Mouse (Mus musculus): ENCODE data around the gene Meis2.
A peak's percentile ranks its signal among the peaks of the same experiment; 100 is the strongest.

The Meis2 gene

DNA sequence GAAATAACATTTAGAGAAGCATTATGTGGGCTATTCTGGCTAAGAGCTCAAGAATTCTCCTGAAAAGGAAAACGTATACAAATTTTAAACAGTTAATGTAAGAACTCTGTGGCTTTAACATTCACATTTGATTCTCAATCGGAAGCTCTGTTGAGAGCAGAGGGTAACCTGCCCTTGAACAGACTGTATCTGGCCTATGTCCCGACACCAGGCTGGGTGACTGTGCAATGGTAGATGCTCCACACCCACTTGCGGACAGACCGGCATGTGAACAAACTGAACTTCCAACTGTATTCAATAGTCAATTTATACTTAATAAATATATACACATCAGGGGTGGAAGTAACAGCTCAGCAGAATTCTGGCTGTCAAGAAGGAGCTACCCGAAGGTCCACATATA, 164.6 kb downstream of the Meis2 start:
- no peak for DNase-seq (ENCODE audit: low read depth, low spot score)

DNA sequence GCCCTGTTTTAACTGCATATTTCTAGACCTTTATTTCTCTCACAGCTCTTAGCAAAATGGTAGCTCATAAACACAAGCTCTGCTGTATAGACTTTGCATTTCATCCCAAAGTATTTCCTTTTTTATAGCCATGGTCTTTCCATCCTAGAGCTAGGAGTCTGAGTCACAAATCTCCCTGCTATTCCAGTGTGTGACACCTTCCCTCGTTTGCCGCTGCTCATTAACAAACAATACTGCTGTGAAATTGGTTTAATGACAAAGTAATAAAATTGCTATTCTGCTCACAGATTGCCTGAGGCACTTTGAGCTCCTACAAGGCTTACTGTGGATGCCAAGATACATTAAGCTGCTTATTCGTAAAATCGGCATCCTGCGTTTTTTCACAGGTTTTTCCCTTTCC, 168.1 kb downstream of the Meis2 start:
- DNase-seq (ENCODE audit: low read depth, low spot score) = no peak

DNA sequence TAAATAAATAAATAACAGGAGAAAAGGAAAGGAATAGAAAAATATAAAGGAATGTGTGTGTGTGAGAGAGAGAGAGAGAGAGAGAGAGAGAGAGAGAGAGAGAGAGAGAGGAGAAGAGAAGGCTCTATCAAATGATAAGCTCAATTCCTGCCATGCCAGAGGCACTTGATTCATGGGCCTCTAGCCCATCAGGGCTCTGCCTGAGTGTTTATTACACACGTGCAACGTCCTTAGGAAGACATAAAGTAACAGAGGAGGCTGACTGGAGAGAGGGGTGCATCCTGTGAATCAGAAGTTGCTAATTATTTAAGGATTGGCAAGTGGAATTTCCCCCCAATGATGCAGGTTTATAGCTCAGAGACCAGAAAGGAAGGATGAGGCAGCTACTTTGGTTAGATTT, 168.6 kb downstream of the Meis2 start:
- DNase-seq (ENCODE audit: low read depth, low spot score) = no peak

DNA sequence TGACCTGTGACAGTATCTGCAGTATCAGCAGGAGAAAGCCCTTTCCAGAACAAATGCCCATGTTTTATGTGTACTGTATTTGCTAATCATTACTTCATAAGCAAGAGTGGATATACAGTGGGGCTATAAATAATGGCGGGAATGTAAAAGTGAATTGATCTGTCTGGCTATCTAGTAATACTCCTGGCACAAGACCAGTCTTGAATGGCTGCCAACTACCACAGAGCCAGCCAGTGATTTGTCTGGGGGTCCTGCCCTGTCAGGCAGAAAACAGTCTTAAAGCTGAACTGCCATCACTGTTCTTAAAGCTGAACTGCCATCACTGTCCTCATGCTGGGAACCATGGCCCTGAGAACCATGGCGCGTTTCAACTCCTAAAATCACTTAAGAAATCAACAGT, 169.9 kb downstream of the Meis2 start:
- DNase-seq (ENCODE audit: low read depth, low spot score) = no peak

DNA sequence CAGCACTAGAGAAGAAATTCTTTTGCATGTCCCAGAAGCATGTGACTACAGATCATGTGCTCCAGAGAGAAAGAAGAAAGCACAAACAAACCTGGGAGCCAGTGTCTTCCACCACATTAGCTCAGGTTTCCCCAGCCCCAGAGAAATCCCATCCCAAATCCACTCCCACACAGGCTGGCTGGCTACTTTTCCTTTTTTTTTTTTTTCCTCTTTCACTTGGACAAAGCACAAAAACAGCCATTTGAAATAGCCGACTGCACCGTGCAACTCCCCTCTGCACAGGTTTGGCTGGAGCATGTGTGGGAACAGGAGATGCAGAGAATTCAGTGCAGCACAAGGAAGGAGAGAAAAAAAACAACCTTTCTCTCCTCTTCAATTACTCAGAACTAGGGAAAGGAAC, 170.4 kb downstream of the Meis2 start:
- DNase-seq (ENCODE audit: low read depth, low spot score) = no peak

DNA sequence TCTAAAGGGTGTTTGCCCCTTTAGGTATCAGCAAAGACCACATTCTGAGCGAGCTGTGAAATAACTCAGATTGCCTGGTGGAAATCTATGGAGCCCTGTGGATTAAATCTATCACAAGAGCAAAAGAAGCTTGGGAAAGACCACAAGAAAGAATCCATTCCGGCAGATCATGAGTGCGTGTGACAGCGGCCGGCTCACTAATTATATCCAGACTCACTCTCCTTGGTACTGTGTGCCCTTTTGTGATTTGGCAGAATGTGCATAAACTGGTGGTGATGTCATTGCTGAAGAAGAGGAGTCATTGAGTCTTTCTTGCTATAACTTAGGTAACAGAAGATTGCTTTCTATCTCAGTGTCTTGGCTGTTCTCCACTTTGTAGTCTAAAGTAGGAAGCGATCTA, 172.5 kb downstream of the Meis2 start:
- DNase-seq (ENCODE audit: low read depth, low spot score) = no peak

DNA sequence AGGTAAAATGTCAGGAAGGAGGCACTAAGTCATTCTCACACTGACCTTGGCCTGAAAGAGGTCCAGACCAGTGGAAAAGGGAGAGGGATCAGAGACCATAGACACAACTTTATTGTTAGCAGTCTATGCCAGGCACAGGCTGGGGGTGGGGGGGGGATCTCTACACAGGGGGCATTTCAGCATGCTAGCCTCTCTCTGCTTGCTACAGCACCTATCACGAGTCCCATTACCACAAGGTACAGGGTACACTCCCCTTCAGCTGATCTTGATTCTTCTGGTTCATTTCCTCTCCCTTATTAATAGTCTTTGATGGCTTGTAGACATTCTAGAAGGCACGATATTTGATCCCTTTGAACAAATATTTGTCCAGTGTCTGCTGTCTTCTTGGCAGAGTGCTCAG, 174.9 kb downstream of the Meis2 start:
- no peak for DNase-seq (ENCODE audit: low read depth, low spot score)

DNA sequence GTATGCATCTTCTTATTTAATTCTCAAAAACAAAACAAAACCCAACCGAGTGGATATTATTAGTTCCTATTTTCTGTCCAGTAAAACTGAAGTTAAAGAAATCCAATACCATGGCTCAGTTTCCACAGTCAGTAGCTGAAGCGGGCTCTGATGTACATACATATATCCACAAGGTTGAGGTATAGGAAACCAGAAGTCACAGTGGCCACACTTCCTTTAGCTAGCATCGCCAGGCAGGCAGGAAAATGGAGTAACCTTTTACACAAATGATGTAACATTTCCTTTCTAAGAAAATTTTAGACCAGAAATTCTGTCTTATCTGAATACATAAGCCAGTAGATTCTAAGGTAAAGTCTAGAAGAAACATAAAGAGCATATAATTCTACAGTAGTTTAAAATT, 175.6 kb downstream of the Meis2 start:
- DNase-seq (ENCODE audit: low read depth, low spot score) = no peak

DNA sequence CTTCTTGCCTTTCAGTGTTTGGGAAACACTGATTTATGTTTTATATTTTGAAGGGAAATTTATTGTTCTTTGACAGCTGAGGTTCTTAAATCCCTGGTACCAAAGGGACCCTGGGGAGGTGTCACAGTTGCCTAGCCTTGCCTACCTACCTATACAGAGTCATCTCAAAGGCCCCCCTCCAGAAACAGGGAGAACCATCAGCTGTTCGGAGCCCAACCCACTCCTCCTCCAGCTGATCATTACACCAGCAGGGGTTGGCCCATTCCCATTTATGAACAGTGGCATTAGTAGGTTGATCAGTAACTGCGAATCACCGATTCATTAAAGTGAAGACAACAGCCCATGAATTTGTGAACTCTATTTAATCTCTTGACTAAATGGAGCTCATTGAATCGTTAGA, 176.4 kb downstream of the Meis2 start:
- no peak for DNase-seq (ENCODE audit: low read depth, low spot score)

DNA sequence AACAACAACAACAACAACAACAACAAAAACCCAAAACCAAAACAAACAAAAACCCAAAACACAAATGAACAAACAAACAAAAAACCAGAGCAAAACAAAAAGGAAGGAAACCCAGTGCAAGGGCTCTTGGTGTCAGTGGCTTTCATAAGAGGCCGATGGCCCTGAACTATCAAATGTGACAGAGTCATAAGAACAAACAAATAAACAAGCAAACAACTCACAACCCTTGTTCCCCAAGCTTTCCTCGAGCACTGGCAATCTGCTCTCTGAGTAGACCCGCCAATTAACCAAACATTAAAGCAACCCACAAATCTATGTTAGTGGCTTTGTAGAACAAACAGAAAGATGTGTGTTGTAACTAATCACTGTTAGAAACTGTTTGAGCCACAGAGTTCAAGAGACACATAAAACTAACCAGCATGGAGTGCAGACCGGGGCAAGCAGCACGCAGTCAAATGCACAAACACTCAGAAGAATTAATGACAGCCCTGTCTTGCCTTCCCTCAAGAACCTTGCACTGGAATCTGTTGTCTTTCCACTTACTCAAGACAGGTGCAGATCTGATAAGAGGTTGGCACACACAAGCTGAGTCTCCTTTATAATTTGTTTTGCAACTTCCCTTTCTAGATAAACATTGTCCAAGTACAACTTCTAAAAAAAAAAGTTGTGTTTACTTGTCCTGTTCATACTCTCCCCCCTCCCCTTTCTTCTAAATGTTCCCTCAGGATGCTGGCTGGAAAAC, 177.1 kb downstream of the Meis2 start:
- no peak for DNase-seq (ENCODE audit: low read depth, low spot score)

DNA sequence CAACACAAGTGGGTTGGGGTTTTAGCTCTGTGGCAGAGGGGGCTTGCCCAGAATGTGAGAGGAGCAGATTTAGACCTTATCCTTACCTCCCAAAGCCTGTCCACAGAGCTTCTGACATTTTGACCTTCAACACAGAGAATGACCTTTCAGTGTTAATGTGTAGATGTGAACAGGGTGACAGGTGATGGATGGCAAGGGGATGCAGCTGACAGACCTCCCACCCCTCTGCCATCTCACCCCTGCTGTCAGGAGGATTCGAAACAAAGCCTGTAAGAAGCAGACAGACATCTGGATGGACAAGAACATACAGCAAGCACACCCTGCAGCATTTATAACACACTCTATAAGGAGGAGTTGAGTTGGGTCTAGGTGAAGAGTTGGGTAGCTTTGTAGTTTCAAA, 178.0 kb downstream of the Meis2 start:
- no peak for DNase-seq (ENCODE audit: low read depth, low spot score)

DNA sequence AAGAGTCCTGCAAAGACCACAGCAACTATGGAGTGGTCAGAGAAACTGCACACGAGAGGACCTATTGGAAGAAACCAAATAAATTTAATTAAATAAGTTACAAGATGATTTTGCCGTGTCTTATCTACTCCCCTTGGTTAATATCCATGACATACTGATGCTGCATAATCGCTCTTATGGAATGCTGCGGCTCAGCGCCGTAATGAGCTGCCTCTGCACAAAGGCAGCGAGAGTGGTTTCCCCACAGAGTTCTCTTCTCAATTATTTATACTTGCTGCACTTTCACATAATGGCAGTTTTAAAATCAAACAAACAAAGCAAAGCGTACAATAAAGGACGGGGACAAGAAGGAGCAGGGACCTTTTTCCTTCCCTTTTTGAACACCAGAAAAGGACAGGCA, 181.5 kb downstream of the Meis2 start:
- DNase-seq (ENCODE audit: low read depth, low spot score) = no peak

DNA sequence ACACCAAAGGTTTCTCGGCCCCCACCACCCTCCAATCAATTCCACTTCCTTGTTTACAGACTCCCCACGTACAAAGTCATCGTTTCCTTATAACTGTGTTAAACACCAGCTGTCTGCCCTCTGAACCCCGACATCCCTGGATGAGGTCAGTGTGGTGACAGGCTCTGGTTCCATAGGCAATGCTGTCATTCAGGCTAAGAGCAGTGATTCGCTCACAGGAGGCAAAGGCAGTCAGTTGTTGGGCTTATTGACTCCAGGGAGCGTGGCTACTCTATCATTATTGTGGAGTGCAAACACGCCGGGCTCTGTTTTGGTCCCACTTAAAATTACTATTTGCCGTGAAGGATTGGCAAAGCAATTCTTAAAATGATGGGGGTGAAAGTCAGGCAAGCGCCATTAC, 182.1 kb downstream of the Meis2 start:
- DNase-seq (ENCODE audit: low read depth, low spot score) = no peak

DNA sequence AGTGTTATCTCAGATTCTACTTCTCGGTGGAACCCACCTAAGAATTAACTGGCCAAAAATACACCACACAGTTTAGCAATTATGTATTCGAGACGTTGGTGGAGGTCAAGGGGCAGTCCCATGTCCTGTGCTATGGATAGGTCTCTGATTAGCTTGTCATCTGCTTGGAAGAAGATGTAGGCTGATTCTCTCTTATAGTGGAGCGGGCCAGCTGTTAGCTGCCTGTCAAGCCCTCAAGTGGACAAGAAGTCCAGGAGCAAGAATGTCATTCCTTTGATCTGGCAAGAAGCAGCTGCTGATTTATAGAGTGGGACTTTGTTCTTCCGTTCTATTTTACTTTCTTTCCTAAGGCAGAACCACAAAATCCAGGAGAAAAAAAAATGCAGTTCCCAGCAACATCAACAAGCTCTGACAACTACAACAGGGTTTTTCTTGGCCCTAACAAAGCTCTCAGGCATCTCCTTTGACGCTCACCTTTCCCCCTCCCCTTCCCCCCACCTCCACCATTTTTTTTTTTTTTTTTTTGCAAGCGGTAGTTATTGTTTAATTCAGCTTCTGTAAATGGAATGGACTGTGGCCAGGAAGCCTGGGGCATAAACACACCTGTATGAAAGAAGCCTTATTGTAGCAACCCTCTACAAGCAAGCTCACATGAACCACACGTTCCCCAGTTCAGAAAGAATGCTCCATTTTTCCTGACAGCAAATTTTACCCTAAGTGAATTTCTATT, 189.7 kb downstream of the Meis2 start:
- DNase-seq (ENCODE audit: low read depth, low spot score) = no peak

DNA sequence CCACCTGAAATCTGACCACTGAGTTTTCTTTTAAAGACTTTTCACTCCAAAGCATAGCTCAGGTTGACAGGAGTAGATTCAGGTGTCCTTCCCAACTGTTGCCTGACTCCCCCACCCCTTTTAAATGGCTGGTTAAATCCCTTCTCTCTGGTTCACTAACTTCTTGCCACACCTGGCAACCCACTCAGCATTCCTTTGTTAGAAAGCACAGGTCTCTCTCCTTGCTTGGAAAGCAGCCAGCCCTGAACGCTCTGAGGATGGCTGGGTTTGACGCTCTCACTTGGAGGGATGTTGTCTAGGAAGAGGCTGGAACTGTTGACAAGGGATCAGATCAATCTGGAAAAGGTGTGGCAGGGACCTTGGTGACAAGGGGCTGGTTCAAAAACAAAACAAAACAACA, 192.8 kb downstream of the Meis2 start:
- peak; percentile 79 for DNase-seq (ENCODE audit: low read depth, low spot score)

DNA sequence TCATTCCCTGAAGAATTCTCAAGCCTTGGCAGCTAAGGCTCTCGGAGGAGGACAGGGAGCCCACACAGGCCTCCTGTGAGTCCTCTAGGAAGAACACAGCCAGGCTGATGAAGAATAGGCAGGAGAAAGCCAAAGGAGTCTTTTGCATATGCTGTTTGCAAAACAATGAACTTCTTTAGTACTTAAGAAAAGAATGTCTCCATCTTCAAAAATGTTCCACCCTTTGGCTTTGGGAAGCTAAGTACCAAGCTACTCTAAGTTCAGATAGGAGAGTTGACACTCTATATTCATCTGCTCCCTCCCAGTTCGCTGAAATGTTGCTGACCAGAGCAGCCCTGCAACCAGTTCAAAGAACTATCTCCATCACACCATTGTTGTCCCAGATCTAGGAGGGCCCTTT, 195.7 kb downstream of the Meis2 start:
- DNase-seq (ENCODE audit: low read depth, low spot score) = peak; percentile 77

DNA sequence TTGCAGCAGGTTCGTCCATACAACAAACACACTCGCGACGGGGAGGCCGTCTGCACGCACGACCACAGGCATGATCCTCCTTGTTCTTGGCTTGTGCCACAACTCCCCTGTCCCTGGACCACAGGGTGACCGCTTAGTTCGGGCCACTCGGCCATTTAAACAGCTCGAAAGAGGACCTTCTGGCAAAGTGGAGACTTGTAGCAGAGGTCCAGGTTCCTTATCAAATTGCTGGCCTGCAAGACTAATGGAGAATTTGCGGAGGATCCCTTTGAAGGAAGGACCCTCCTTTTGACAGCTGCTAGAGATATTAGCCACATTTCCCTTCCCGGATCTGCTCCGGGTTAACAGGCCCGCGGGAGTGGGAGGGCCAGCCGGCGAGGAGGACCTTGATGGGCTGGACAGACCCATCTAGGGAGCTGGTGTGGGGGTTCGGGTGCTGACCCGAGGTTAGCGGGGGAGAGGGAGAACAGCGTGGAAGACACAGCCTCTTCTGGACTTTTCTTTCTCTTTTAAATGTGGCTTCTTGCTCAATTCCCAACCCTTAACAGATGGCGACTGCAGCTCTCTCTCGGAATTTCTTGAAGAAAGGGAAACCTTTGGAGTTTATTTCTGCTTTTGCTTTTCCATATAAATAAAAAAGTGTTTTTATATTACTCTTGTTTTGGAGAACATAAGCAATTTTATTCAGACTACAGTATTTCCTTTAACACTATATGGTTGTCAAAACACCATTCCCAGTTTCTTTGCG, 204.9 kb downstream of the Meis2 start:
- DNase-seq (ENCODE audit: low read depth, low spot score) = no peak

DNA sequence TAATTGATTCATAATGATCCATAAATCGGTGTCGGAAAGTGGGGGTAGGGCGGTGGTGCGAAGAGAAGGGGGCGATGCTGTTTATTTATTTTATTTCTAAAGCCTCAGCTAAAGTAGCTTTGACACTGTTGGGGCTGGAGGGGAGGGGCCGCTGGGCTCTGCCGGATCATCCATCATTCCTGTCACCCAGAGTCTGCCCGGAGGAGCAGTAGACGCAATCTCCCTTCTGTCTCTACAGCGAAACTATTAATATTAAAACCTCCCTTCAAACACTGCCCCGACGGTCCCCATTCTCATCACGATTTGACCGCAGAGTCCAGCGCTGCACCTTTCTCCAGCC, 205.5 kb downstream of the Meis2 start:
- no peak for DNase-seq (ENCODE audit: low read depth, low spot score)

DNA sequence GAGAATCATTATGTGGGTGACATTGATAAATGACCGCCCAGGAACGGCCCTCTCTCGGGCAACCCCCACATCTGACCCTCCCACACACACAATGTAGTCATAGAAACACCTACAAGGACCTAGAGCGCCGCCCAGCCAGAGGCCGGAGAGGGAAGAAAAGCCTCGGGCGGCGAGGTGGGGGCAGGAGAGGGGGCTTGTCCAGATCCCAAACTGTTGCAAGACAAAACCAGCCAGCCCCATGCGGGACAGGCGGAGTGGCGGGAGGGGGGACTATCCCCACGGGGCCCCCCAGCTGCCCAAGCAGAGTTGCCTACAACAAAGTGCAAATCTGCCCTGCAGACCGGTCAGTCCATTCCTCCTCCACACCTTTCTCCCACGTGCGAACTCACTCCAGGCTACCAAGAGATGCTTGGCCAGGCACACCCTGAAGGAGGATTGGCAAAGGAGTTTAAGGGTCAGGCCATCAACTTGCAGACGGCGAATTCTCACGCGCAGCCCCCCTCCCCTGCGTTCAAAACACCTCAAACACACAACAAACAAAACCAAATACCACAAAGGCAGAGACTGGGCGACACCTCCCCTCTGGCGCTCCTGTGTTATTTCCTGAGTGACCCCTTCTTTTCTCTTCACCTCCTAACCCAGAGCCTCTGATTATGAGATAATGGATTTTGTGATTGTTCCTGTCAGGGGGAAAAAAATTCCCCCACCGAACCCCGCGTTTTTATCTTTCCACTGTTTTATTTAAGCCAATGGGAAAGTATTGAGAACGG, 206.1 kb downstream of the Meis2 start:
- peak; percentile 45 for DNase-seq (ENCODE audit: low read depth, low spot score)

DNA sequence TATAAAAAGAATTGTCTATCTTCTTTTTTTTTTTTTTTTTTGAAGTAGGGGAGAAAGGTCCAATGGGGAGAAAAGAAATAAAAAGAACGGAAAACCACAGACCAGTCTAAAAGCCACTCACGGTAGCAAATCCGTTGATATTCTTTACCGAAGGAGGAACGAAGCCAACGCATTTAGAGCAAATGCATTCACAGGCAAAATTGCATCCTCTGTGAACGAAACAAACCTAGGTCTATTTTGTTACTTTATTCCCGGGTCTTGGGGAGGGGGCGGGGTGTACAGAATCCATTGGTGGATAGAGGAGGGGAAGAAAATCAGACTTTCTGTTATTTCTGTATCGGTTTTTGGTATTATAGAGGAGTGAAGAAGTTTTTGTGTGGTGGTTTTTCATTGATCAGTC, 206.7 kb downstream of the Meis2 start:
- DNase-seq (ENCODE audit: low read depth, low spot score) = no peak

DNA sequence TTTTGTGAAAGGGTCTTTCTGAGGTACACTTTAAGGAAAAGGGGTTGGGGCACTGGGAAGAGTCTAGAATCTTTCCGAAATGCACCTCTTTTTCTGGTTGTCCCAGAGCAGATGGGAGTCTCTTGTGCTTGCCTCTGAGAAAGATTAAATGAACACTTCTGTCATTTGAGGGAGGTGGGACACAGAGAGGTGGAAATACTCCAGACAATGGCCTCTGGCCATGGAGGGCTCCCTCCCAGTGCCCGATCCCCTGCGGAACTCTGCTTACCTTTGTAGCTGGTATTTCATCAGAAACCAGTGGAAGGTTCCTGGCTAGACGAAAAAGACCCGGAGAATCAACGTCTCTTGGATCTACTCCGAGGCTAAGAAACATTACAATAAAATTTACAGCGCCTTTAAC, 207.4 kb downstream of the Meis2 start:
- DNase-seq (ENCODE audit: low read depth, low spot score) = no peak

Measured in ZHBTc4 (cell line).